ENCODE assay signal across 19 mouse cellular contexts in genomic region chr14:57975656-57976055, GRCm38 (mm10).
"Had no signal": no experiment of that assay in that cellular context is flagged by ENCODE, and none has a peak within 500 bp of the region (broad histone marks: within the 10 kb centered on the region; RNA-seq: fewer than 3 reads in every experiment).

No protein-coding gene starts in this region.

- H3K27ac ChIP-seq: kidney, postnatal 0 days; layer of hippocampus, adult 2 months; limb, embryonic 10.5 days; limb, embryonic 13.5 days; liver, embryonic 12.5 days; liver, embryonic 15.5 days; macrophage; midbrain, embryonic 12.5 days; midbrain, embryonic 15.5 days; neural tube, embryonic 13.5 days; stomach, embryonic 15.5 days had no signal

- ATAC-seq: liver, embryonic 12.5 days; midbrain, embryonic 15.5 days had no signal

- DNase-seq: kidney, postnatal 25 days; layer of hippocampus, adult 9-11 months; liver; lung, adult 18-20 months; retina, postnatal 1 day; right cerebral cortex, postnatal 25 days; spleen, adult 18-20 months; thymus, postnatal 36 days had no signal

- H3K36me3 ChIP-seq: limb, embryonic 10.5 days; limb, embryonic 13.5 days; liver, embryonic 12.5 days; liver, embryonic 15.5 days; midbrain, embryonic 12.5 days; midbrain, embryonic 15.5 days; neural tube, embryonic 13.5 days had no signal

- H3K4me2 ChIP-seq: limb, embryonic 13.5 days; liver, embryonic 12.5 days; liver, embryonic 15.5 days; midbrain, embryonic 12.5 days; midbrain, embryonic 15.5 days; neural tube, embryonic 13.5 days; stomach, embryonic 15.5 days had no signal

- H3K9ac ChIP-seq: limb, embryonic 13.5 days; liver, embryonic 12.5 days; liver, embryonic 15.5 days; midbrain, embryonic 12.5 days; midbrain, embryonic 15.5 days; neural tube, embryonic 13.5 days; stomach, embryonic 15.5 days had no signal

- H3K9me3 ChIP-seq: limb, embryonic 10.5 days; limb, embryonic 13.5 days; liver, embryonic 12.5 days; liver, embryonic 15.5 days; midbrain, embryonic 12.5 days; midbrain, embryonic 15.5 days; neural tube, embryonic 13.5 days; stomach, embryonic 15.5 days had no signal

- H3K4me3 ChIP-seq: layer of hippocampus, adult 2 months; limb, embryonic 10.5 days; limb, embryonic 13.5 days; liver, embryonic 12.5 days; liver, embryonic 15.5 days; midbrain, embryonic 12.5 days; midbrain, embryonic 15.5 days; neural tube, embryonic 13.5 days; stomach, embryonic 15.5 days had no signal

- H3K4me1 ChIP-seq: liver, embryonic 12.5 days; liver, embryonic 15.5 days; midbrain, embryonic 12.5 days; midbrain, embryonic 15.5 days; neural tube, embryonic 13.5 days had no signal

- H3K27me3 ChIP-seq: limb, embryonic 13.5 days; liver, embryonic 12.5 days; liver, embryonic 15.5 days; midbrain, embryonic 12.5 days; midbrain, embryonic 15.5 days; neural tube, embryonic 13.5 days; stomach, embryonic 15.5 days had no signal
